Mouse (Mus musculus) MEL (cell line): Measurements from ENCODE around the gene Bpifc. TPM values are rescaled to one million over a fixed set of nuclear protein-coding genes. Genes with fewer than 3 reads are reported as not detected.

Source experiments
- DNase-seq: peaks from one replicate; pipeline ENCODE4 v3.0.0; 2011; ENCODE audit warnings: low read depth, low spot score
- H3K27ac ChIP-seq: 2 replicates; pipeline ENCODE4 v1.5.1; 2012; ENCODE audit warnings: low read depth, mild to moderate bottlenecking, control low read depth, low read length, moderate library complexity; ENCODE audit not compliant: control insufficient read depth
- H3K27me3 ChIP-seq, 2 experiments: fragments of 150-350 bp in 1 of 2; sonication (generic) in 1 of 2; 2 replicates each; pipeline ENCODE4 v1.6.1; 2012; ENCODE audit warnings: low read length in 2 of 2, mild to moderate bottlenecking in 2 of 2, improper control_type of control experiment in 1 of 2, moderate library complexity in 1 of 2; ENCODE audit not compliant: insufficient read depth in 2 of 2, control insufficient read depth in 1 of 2
- H3K36me3 ChIP-seq, 2 experiments: 2 replicates each; pipeline ENCODE4 v1.6.1; 2012 to 2014; ENCODE audit warnings: low read length in 2 of 2, improper control_type of control experiment in 1 of 2, inconsistent platforms in 1 of 2, mild to moderate bottlenecking in 1 of 2; ENCODE audit not compliant: insufficient read depth in 2 of 2, control insufficient read depth in 1 of 2
- H3K4me1 ChIP-seq, 2 experiments: fragments of 150-350 bp in 1 of 2; sonication (generic) in 1 of 2; 2 replicates each; pipeline ENCODE4 v1.6.1; 2012; ENCODE audit warnings: low read length in 2 of 2, improper control_type of control experiment in 1 of 2, mild to moderate bottlenecking in 1 of 2; ENCODE audit not compliant: insufficient read depth in 2 of 2, control insufficient read depth in 1 of 2
- H3K4me3 ChIP-seq, 2 experiments: fragments of 150-350 bp in 1 of 2; sonication (generic) in 1 of 2; 2 replicates each; pipeline ENCODE4 v1.5.1; 2012; ENCODE audit warnings: low read depth in 2 of 2, low read length in 2 of 2, mild to moderate bottlenecking in 2 of 2, moderate library complexity in 2 of 2, control low read depth in 1 of 2, improper control_type of control experiment in 1 of 2; ENCODE audit not compliant: control insufficient read depth in 1 of 2, insufficient read depth in 1 of 2
- H3K79me2 ChIP-seq: 2 replicates; pipeline ENCODE4 v1.6.1; 2012; ENCODE audit warnings: mild to moderate bottlenecking, low read length, moderate library complexity; ENCODE audit not compliant: control insufficient read depth, poor library complexity, insufficient read depth
- H3K9ac ChIP-seq: 2 replicates; pipeline ENCODE4 v1.6.1; 2012; ENCODE audit warnings: low read depth, mild to moderate bottlenecking, control low read depth, low read length, moderate library complexity; ENCODE audit not compliant: control insufficient read depth, poor library complexity, severe bottlenecking
- H3K9me3 ChIP-seq: fragments of 150-350 bp; sonication (generic); replicated peaks from 2 replicates; pipeline ENCODE4 v1.6.1; 2012; ENCODE audit warnings: mild to moderate bottlenecking, low read length, improper control_type of control experiment, moderate library complexity; ENCODE audit not compliant: insufficient read depth
- BHLHE40 ChIP-seq: IDR thresholded peaks from 2 replicates; pipeline ENCODE4 v1.6.1; 2012; ENCODE audit warnings: low read depth, mild to moderate bottlenecking, inconsistent platforms, low read length, improper control_type of control experiment, borderline replicate concordance
- CHD1 ChIP-seq: IDR thresholded peaks from 2 replicates; pipeline ENCODE4 v1.6.1; 2012; ENCODE audit warnings: low read depth, mild to moderate bottlenecking, inconsistent platforms, low read length, improper control_type of control experiment
- CHD2 ChIP-seq: IDR thresholded peaks from 2 replicates; pipeline ENCODE4 v1.6.1; 2011; ENCODE audit warnings: low read length, improper control_type of control experiment
- CTCF ChIP-seq, 3 experiments: IDR thresholded peaks in 2 of 3; conservative IDR thresholded peaks in 1 of 3; 2 replicates each; pipeline ENCODE4 v1.5.1; 2011 to 2012; ENCODE audit warnings: low read length in 3 of 3, low read depth in 2 of 3, mild to moderate bottlenecking in 2 of 3, improper control_type of control experiment in 1 of 3, inconsistent platforms in 1 of 3, mixed read lengths in 1 of 3, moderate library complexity in 1 of 3; ENCODE audit not compliant: control insufficient read depth in 1 of 3, insufficient read depth in 1 of 3, poor library complexity in 1 of 3, severe bottlenecking in 1 of 3
- E2F4 ChIP-seq: IDR thresholded peaks from 2 replicates; pipeline ENCODE4 v1.6.1; 2011; ENCODE audit warnings: low read depth, low read length, improper control_type of control experiment, borderline replicate concordance
- ELF1 ChIP-seq: IDR thresholded peaks from 2 replicates; pipeline ENCODE4 v1.6.1; 2014; ENCODE audit warnings: low read depth, mild to moderate bottlenecking, inconsistent platforms, low read length, improper control_type of control experiment, moderate library complexity
- GABPA ChIP-seq: IDR thresholded peaks from 2 replicates; pipeline ENCODE4 v1.6.1; 2012; ENCODE audit warnings: low read depth, mild to moderate bottlenecking, inconsistent platforms, low read length, improper control_type of control experiment, moderate library complexity
- GATA1 ChIP-seq: IDR thresholded peaks from 2 replicates; pipeline ENCODE4 v1.6.1; 2011; ENCODE audit warnings: low read depth, low read length, improper control_type of control experiment
- KAT2A ChIP-seq: conservative IDR thresholded peaks from 2 replicates; pipeline ENCODE4 v1.6.1; 2012; ENCODE audit warnings: low read depth, low read length, improper control_type of control experiment, inconsistent platforms
- MAX ChIP-seq: IDR thresholded peaks from 2 replicates; pipeline ENCODE4 v1.6.1; 2011; ENCODE audit warnings: low read length, improper control_type of control experiment
- MXI1 ChIP-seq: IDR thresholded peaks from 2 replicates; pipeline ENCODE4 v1.6.1; 2011; ENCODE audit warnings: mild to moderate bottlenecking, low read depth, low read length, improper control_type of control experiment
- MYB ChIP-seq: IDR thresholded peaks from 2 replicates; pipeline ENCODE4 v1.6.1; 2011; ENCODE audit warnings: mild to moderate bottlenecking, low read depth, low read length, improper control_type of control experiment
- NELFE ChIP-seq: IDR thresholded peaks from 2 replicates; pipeline ENCODE4 v1.6.1; 2011; ENCODE audit warnings: low read depth, low read length, improper control_type of control experiment
- POLR2AphosphoS2 ChIP-seq: IDR thresholded peaks from 2 replicates; pipeline ENCODE4 v1.6.1; 2011; ENCODE audit warnings: low read length, improper control_type of control experiment
- POLR2AphosphoS5 ChIP-seq: IDR thresholded peaks from 2 replicates; pipeline ENCODE4 v1.6.1; 2012; ENCODE audit warnings: low read depth, borderline replicate concordance, mild to moderate bottlenecking, inconsistent platforms, low read length, moderate library complexity, mixed read lengths
- RAD21 ChIP-seq: IDR thresholded peaks from 2 replicates; pipeline ENCODE4 v1.6.1; 2011; ENCODE audit warnings: mild to moderate bottlenecking, low read depth, low read length, improper control_type of control experiment
- RCOR1 ChIP-seq: IDR thresholded peaks from 2 replicates; pipeline ENCODE4 v1.6.1; 2012; ENCODE audit warnings: low read depth, mild to moderate bottlenecking, inconsistent platforms, low read length, improper control_type of control experiment
- SIN3A ChIP-seq: IDR thresholded peaks from 2 replicates; pipeline ENCODE4 v1.6.1; 2012; ENCODE audit warnings: low read length, improper control_type of control experiment, inconsistent platforms
- SMC3 ChIP-seq: IDR thresholded peaks from 2 replicates; pipeline ENCODE4 v1.6.1; 2011; ENCODE audit warnings: low read depth, low read length, improper control_type of control experiment
- TAL1 ChIP-seq: IDR thresholded peaks from 2 replicates; pipeline ENCODE4 v1.6.1; 2012; ENCODE audit warnings: mild to moderate bottlenecking, inconsistent platforms, low read length, moderate library complexity, mixed read lengths
- TBP ChIP-seq: IDR thresholded peaks from 2 replicates; pipeline ENCODE4 v1.8.0; 2011; ENCODE audit warnings: low read depth, low read length, improper control_type of control experiment
- TCF12 ChIP-seq: IDR thresholded peaks from 2 replicates; pipeline ENCODE4 v1.6.1; 2014; ENCODE audit warnings: low read depth, mild to moderate bottlenecking, inconsistent platforms, low read length, improper control_type of control experiment, moderate library complexity
- UBTF ChIP-seq: IDR thresholded peaks from 2 replicates; pipeline ENCODE4 v1.6.1; 2012; ENCODE audit warnings: low read depth, mild to moderate bottlenecking, inconsistent platforms, low read length, improper control_type of control experiment, moderate library complexity, borderline replicate concordance; ENCODE audit not compliant: insufficient read depth
- ZNF384 ChIP-seq: IDR thresholded peaks from 2 replicates; pipeline ENCODE4 v1.6.1; 2012; ENCODE audit warnings: low read depth, mild to moderate bottlenecking, inconsistent platforms, low read length, improper control_type of control experiment
- polyA plus RNA-seq, 2 experiments: library from polyadenylated mRNA; stranded (reverse) in 1 of 2; unstranded in 1 of 2; fragments of >175 nt in 1 of 2; fragments of >200 nt in 1 of 2; gene quantifications; 2 replicates each; pipeline versions ENCODE4 v1.2.1 to v1.2.4; 2012; ENCODE audit warnings: low replicate concordance in 2 of 2, low read depth in 1 of 2; ENCODE audit not compliant: insufficient read length in 2 of 2, insufficient read depth in 1 of 2, missing spikeins in 1 of 2
- total RNA-seq: library from RNA; depleted of rRNA; stranded (reverse); fragments of 300-350 nt; gene quantifications from 2 replicates; pipeline ENCODE4 v1.2.3, GENCODE M21; 2012

Gene Bpifc
- total and polyA plus RNA-seq, 3 experiments, result 0.03 TPM; not detected in 2

GRCm38 (mm10) chr10:85954429-85954828 lies 57.3 kb downstream of the Bpifc start:
- TF ChIP-seq CTCF (IDR thresholded peaks at IDR 0.05 in 2 of 3, conservative IDR thresholded peaks at IDR 0.05 in 1 of 3; ENCODE audit: control insufficient read depth in 1 of 3, insufficient read depth in 1 of 3, low read depth in 2 of 3, low read length in 3 of 3, poor library complexity in 1 of 3, severe bottlenecking in 1 of 3) (no peak), ELF1 (no peak), MYB (no peak), SIN3A (no peak), NELFE (no peak), GATA1 (no peak), RAD21 (no peak), KAT2A (no peak), TAL1 (no peak), MXI1 (no peak), MAX (no peak), TCF12 (no peak), RCOR1 (no peak), GABPA (no peak), CHD2 (no peak), POLR2AphosphoS5 (no peak), UBTF (no peak), ZNF384 (no peak)

GRCm38 (mm10) chr10:85953401-85953800 lies 58.3 kb downstream of the Bpifc start:
- H3K4me3 ChIP-seq, result no peak overlapping the region
- H3K79me2 ChIP-seq, result peaks cover 26% of the 10 kb centered on the region
- H3K27me3 ChIP-seq, result no peaks in the 10 kb centered on the region
- H3K4me1 ChIP-seq, result no peaks in the 10 kb centered on the region
- H3K27ac ChIP-seq, result no peak overlapping the region
- no peak for DNase-seq
- H3K9ac ChIP-seq, result no peak overlapping the region
- no peaks in the 10 kb centered on the region for H3K9me3 ChIP-seq
- TF ChIP-seq E2F4, result no peak
- no peak for TF ChIP-seq GATA1
- no peak for TF ChIP-seq SMC3
- TF ChIP-seq TBP, result no peak
- TF ChIP-seq RAD21, result no peak
- TF ChIP-seq CHD1, result no peak
- TF ChIP-seq BHLHE40, result no peak
- no peak for TF ChIP-seq RCOR1
- TF ChIP-seq POLR2AphosphoS2, result no peak
- no peak for TF ChIP-seq MYB
- TF ChIP-seq CTCF (IDR thresholded peaks at IDR 0.05 in 2 of 3, conservative IDR thresholded peaks at IDR 0.05 in 1 of 3; ENCODE audit: control insufficient read depth in 1 of 3, insufficient read depth in 1 of 3, low read depth in 2 of 3, low read length in 3 of 3, poor library complexity in 1 of 3, severe bottlenecking in 1 of 3), result no peak
- TF ChIP-seq GABPA, result no peak
- TF ChIP-seq NELFE, result no peak
- TF ChIP-seq UBTF, result no peak
- TF ChIP-seq, all 39 proteins: peak for 0
- H3K36me3 ChIP-seq, result peaks cover 6 to 24% of the 10 kb centered on the region in 2 experiments

More at GRCm38 (mm10) chr10:85954429-85954828, 57.3 kb downstream of the Bpifc start:
- H3K9ac ChIP-seq, result no peak overlapping the region
- peaks cover 6 to 20% of the 10 kb centered on the region in 2 experiments for H3K36me3 ChIP-seq
- H3K4me1 ChIP-seq, result no peaks in the 10 kb centered on the region
- H3K27ac ChIP-seq, result no peak overlapping the region
- no peaks in the 10 kb centered on the region for H3K9me3 ChIP-seq
- H3K27me3 ChIP-seq, result no peaks in the 10 kb centered on the region
- H3K4me3 ChIP-seq, result no peak overlapping the region
- peaks cover 26% of the 10 kb centered on the region for H3K79me2 ChIP-seq
- DNase-seq, result no peak
